9 mouse cellular contexts compared by ENCODE assay signal in the genomic region with DNA sequence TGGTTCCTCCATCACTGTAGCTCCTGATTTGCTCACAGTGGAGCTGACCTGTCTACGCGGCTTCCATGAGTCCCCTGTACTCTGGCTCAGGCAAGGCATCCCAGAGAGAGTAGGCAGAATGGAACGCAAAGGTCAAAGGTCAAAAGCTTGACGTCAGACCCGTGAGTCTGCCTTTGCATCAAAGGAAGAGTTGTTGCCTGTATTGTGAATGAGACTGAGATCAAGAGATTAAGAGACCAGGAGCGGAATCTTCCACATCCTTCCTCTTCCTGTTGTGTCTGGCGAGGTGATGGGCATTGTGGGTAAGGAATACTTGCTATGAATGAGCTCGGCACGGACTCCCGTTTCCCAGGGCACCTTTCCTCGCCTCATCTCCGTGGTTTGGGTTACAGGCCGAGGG. TPM values are rescaled to one million over a fixed set of nuclear protein-coding genes. Genes with fewer than 3 reads are reported as not detected.
DNase-seq lines count a peak whose midpoint lies in the region; ATAC-seq and TF ChIP-seq lines count a peak whose summit lies in the region.
"Had no signal": no experiment of that assay in that cellular context is flagged by ENCODE, and none has a peak within 500 bp of the region (broad histone marks: within the 10 kb centered on the region; RNA-seq: fewer than 3 reads in every experiment).

No protein-coding gene starts in this region.

- H3K4me3 ChIP-seq in kidney, embryonic 14.5 days (ENCODE audit: low read length), result no peak overlapping the region
- no peak overlapping the region for H3K4me3 ChIP-seq in stomach, postnatal 0 days (ENCODE audit: low read depth, low read length)
- H3K4me3 ChIP-seq: embryonic facial prominence, embryonic 12.5 days had no signal

- peaks cover 9% of the 10 kb centered on the region; the same call in 1 of the 2 replicates for H3K4me1 ChIP-seq in kidney, embryonic 14.5 days (ENCODE audit: control insufficient read depth, insufficient read depth, low read length)
- 0 out of 2 replicates have a peak, but pooled peaks cover 3% of the 10 kb centered on the region for H3K4me1 ChIP-seq in stomach, postnatal 0 days (replicated peaks; ENCODE audit: control insufficient read depth, insufficient read depth)

- TF ChIP-seq CTCF in stomach, postnatal 0 days (IDR thresholded peaks at IDR 0.05; ENCODE audit: low read depth), result no peak

- no peaks in the 10 kb centered on the region for H3K27me3 ChIP-seq in kidney, embryonic 14.5 days (ENCODE audit: control insufficient read depth, insufficient read depth, low read length)
- H3K27me3 ChIP-seq in stomach, postnatal 0 days (ENCODE audit: control insufficient read depth, insufficient read depth, low read length), result no peaks in the 10 kb centered on the region
- H3K27me3 ChIP-seq: embryonic facial prominence, embryonic 12.5 days had no signal

- no peak for TF ChIP-seq EP300 in stomach, postnatal 0 days (optimal IDR thresholded peaks at IDR 0.05)

- H3K4me2 ChIP-seq in kidney, embryonic 14.5 days (replicated peaks; ENCODE audit: low read depth, low read length), result no peak overlapping the region
- H3K4me2 ChIP-seq in stomach, postnatal 0 days (replicated peaks; ENCODE audit: low read depth), result no peak overlapping the region
- H3K4me2 ChIP-seq: embryonic facial prominence, embryonic 12.5 days had no signal

- no peak overlapping the region for H3K27ac ChIP-seq in kidney, embryonic 14.5 days (ENCODE audit: low read depth, low read length)
- H3K27ac ChIP-seq in stomach, postnatal 0 days (replicated peaks), result no peak overlapping the region
- H3K27ac ChIP-seq: embryonic facial prominence, embryonic 12.5 days had no signal

- DNase-seq in kidney, adult 11 months, result peak; percentile 61
- peak; percentile 35 for DNase-seq in embryo, embryonic 11 days
- DNase-seq in kidney, postnatal 10 days, result peak; percentile 62
- DNase-seq in stomach, postnatal 0 days (ENCODE audit: low spot score), result peak; percentile 16
- no peak for DNase-seq in retina, embryonic 14.5 days (ENCODE audit: low spot score)
- no peak for DNase-seq in right cerebral cortex, postnatal 14 days

- H3K9me3 ChIP-seq in kidney, embryonic 14.5 days (ENCODE audit: control insufficient read depth, low read length), result no peaks in the 10 kb centered on the region
- no peaks in the 10 kb centered on the region for H3K9me3 ChIP-seq in stomach, postnatal 0 days (ENCODE audit: control insufficient read depth, low read length)
- H3K9me3 ChIP-seq: embryonic facial prominence, embryonic 12.5 days had no signal

- WGBS in kidney, embryonic 14.5 days, result 58% methylated on average over 13 of the region's 13 CpGs
- 60% methylated on average over 13 of the region's 13 CpGs for WGBS in stomach, postnatal 0 days

- H3K36me3 ChIP-seq in kidney, embryonic 14.5 days (ENCODE audit: control insufficient read depth, insufficient read depth, low read length), result no peaks in the 10 kb centered on the region
- H3K36me3 ChIP-seq in stomach, postnatal 0 days (ENCODE audit: control insufficient read depth, insufficient read depth, low read length), result no peaks in the 10 kb centered on the region
- H3K36me3 ChIP-seq: embryonic facial prominence, embryonic 12.5 days had no signal

- ATAC-seq in kidney, embryonic 14.5 days (ENCODE audit: low FRiP score, low TSS enrichment), result no peak
- 0 out of 2 replicates have a peak, but pooled peaks have one; percentile 9 for ATAC-seq in stomach, postnatal 0 days (ENCODE audit: low FRiP score, low TSS enrichment)
- no peak for ATAC-seq in megakaryocyte-erythroid progenitor cell, adult 5-6 weeks (replicated peaks; ENCODE audit: low FRiP score, low TSS enrichment, poor library complexity, severe bottlenecking)

- H3K9ac ChIP-seq in kidney, embryonic 14.5 days (ENCODE audit: low read depth, low read length), result no peak overlapping the region
- H3K9ac ChIP-seq in stomach, postnatal 0 days (ENCODE audit: low read length), result no peak overlapping the region
- H3K9ac ChIP-seq: embryonic facial prominence, embryonic 12.5 days had no signal

RNA-seq across cellular contexts. Expression of a gene that starts 2.6 kb away (rescaled TPM):
- 14.1 and 15.2 TPM in 2 replicates for polyA plus RNA-seq in kidney, embryonic 14.5 days (2014; fragmentation: Nextera tagmentation; extraction: Ambion mirVana)
- 15.7 and 15.8 TPM in 2 replicates for polyA plus RNA-seq in stomach, postnatal 0 days (2015; fragmentation: Nextera tagmentation; extraction: Ambion mirVana)
- total RNA-seq in megakaryocyte-erythroid progenitor cell, adult 5-6 weeks (2014; fragmentation: Nextera tagmentation), result 9.2 and 10.6 TPM in 2 replicates
- total RNA-seq in megakaryocyte-erythroid progenitor cell, adult 5-6 weeks (2017), result 8.6 and 9.3 TPM in 2 replicates

RNA-seq across cellular contexts. Expression of a gene that starts 38.3 kb away (rescaled TPM):
- polyA plus RNA-seq in kidney, embryonic 14.5 days (2014; fragmentation: Nextera tagmentation; extraction: Ambion mirVana), result 2.5 and 2.9 TPM in 2 replicates
- polyA plus RNA-seq in stomach, postnatal 0 days (2015; fragmentation: Nextera tagmentation; extraction: Ambion mirVana), result 39.8 and 42.2 TPM in 2 replicates
- 0.81 TPM in 1 of 2 replicates, not detected in the other for total RNA-seq in megakaryocyte-erythroid progenitor cell, adult 5-6 weeks (2014; fragmentation: Nextera tagmentation)
- total RNA-seq in megakaryocyte-erythroid progenitor cell, adult 5-6 weeks (2017), result not detected in 2 replicates

RNA-seq across cellular contexts. Expression of a gene that starts 58.3 kb away (rescaled TPM):
- 0.64 and 0.81 TPM in 2 replicates for polyA plus RNA-seq in kidney, embryonic 14.5 days (2014; fragmentation: Nextera tagmentation; extraction: Ambion mirVana)
- polyA plus RNA-seq in stomach, postnatal 0 days (2015; fragmentation: Nextera tagmentation; extraction: Ambion mirVana), result 0.16 and 0.18 TPM in 2 replicates
- total RNA-seq in megakaryocyte-erythroid progenitor cell, adult 5-6 weeks (2014; fragmentation: Nextera tagmentation), result not detected in 2 replicates
- total RNA-seq in megakaryocyte-erythroid progenitor cell, adult 5-6 weeks (2017), result not detected in 2 replicates

RNA-seq across cellular contexts. Expression of a gene that starts 58.5 kb away (rescaled TPM):
- polyA plus RNA-seq in kidney, embryonic 14.5 days (2014; fragmentation: Nextera tagmentation; extraction: Ambion mirVana), result 2.7 and 3.8 TPM in 2 replicates
- polyA plus RNA-seq in stomach, postnatal 0 days (2015; fragmentation: Nextera tagmentation; extraction: Ambion mirVana), result 3.8 and 5.3 TPM in 2 replicates
- 14.5 and 19.2 TPM in 2 replicates for total RNA-seq in megakaryocyte-erythroid progenitor cell, adult 5-6 weeks (2014; fragmentation: Nextera tagmentation)
- 17.0 and 32.2 TPM in 2 replicates for total RNA-seq in megakaryocyte-erythroid progenitor cell, adult 5-6 weeks (2017)

Comparison
In these comparisons a context has a peak if more than half of its experiments do, and no peak if none do; other contexts are left out.
1. DNase-seq: peak in kidney, adult 11 months (single experiment), embryo, embryonic 11 days (single experiment), kidney, postnatal 10 days (single experiment) and stomach, postnatal 0 days (single experiment); none in retina, embryonic 14.5 days (single experiment) and right cerebral cortex, postnatal 14 days (single experiment).
2. RNA of a gene that starts 38.3 kb away (polyA plus RNA-seq): 39.8 to 42.2 TPM in stomach, postnatal 0 days; 2.5 to 2.9 TPM in kidney, embryonic 14.5 days; every median in the first group is over 10 times any median in the second.